Mouse (Mus musculus) cerebellum, postnatal 4 days (tissue): ENCODE measurements around the gene Dnali1.

Source experiments
- DNase-seq, 2 experiments: peaks; one replicate each; pipeline ENCODE4 v3.0.0; 2022; ENCODE audit warnings: low spot score in 2 of 2, mixed read lengths in 1 of 2

Gene Dnali1

DNA sequence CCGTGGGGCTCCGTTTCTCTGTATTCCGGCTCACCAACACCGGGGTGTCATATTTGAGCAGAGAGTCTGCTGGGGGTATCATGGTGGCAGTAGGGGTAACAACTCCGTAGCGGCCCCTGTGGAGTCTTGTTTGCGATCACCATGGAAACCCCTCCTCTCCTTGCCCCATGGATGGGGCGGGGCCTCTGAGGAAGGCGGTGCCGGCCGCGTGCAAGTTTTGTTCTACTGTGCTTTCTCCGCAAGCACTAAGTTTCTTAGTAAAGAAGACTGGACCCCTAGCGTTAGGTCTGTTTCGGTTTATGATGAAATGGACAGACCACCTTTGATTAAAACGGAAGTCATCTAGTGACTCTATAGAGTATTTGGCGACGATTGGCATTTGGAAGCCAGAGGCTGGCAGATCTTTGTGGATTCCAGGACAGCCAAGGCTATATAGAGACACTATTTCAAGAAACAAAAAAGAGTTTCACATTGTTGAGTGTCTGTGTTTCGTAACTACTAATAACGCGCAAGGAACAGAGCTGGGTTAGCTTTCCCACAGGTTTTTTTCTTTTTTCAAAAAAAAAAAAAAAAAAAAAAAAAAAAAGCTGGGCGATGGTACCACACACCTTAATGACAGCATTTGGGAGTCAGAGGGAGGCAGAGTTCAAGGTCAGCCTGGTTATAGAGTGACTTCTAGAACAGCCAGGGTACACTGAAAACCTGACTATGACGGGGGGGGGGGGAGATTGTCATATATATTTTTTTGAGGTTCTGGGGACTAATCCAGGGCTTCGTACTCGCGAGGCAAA, at the start of gene Dnali1:
TSS of gene Dnali1 (minus strand) at position 187 of the 791 bp plus-strand sequence.
- DNase-seq, result peak in 1 of 2 experiments; percentile 16

DNA sequence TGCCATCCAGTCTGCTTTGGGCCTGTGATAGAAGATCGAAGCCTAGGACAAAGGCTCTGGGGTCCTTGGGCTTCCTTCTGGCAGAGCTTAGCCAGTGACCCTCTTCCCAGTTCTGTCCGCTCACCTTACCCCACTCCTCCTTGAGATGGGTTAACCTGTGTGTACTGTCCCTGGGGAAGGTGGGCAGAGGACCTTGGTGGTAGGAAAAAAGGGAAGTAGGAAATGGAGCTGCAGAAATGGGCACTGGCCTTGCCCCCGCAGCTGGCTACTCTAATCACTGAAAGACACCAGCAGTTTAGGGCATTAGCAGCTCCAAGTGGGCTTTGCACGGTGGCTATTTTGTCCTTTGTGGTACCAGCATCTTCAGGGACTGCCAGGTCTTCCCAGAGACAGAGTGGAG, 49.6 kb upstream of the Dnali1 start:
- DNase-seq, result no peak

DNA sequence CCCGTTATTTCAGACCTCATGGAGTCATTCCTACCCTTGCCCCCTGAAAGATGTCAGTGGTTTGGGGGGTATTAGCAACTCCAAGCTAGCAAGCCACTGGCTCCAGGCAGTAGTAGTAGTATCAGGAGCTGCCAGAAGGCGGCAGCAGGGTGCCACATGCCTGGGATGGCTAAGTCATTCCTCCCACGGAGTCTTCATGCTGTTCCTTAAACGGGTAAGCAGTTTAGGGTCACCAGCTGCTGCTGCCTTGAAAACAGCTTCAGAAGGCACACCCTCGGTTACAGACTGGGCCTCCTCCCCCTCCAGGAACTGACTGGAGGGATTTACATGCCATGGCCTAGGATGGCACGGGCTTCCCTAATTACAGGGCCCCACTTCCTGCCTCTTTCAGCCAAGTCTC, 49.1 kb upstream of the Dnali1 start:
- DNase-seq, result peak; percentile 82 to 91

DNA sequence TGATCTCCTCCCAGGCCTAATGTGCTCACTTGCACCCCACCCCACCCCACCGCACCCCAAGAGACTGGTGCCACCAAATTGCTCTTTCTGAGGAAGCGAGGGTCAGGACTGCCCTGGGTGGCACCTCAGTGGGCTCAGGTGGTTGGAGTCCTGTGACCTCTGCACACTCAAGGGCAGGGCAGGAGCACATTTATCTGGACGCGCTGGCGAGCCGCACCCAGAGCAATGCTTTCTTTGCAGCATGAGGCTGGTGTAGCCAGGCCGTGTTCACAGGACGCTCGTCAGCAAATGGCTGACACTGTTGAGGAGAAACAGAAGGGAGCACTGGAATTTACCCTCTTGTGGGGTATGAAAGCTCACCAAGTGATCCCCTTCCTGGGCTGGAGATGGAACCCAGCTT, 39.9 kb upstream of the Dnali1 start:
- no peak for DNase-seq

DNA sequence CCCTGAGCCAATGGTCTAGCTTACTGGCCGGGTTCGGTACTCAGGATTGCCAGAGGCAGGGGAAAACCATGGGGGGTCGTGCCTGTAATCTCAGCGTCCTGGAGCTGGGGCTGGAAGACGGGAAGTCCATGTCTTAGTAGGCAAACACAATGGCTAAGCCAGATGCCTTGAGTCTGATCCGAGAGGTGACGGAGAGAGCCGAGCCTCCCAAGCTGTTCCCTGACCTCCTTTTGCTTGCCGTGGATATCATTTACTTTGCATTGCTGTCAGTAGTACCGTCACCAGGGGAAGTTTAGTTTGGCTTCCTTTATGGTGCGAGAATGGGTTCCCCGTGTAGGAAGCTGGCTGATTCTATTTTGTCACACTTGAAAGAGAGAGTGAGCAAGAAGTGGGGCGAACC, 35.8 kb upstream of the Dnali1 start:
- DNase-seq, result no peak

DNA sequence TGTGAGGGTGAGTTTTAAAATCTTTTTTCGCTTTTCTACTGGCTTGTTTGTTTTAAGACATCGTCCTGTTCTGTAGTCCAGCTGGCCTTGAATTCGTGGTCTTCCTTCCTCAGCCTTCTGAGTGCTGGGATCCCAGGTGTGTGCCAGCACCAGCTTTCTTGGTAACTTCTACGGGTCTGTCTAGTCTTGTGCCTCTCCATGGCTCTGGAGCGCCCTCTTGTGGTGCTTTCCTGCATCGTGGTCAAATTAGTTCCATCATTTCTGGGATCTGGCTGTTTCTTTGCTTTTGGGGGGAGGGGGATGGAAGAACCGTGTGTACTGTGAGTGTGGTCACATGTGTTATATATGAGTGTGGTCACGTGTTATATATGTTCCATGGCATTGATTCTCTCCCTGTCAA, 34.0 kb upstream of the Dnali1 start:
- peak; percentile 75 to 89 for DNase-seq

DNA sequence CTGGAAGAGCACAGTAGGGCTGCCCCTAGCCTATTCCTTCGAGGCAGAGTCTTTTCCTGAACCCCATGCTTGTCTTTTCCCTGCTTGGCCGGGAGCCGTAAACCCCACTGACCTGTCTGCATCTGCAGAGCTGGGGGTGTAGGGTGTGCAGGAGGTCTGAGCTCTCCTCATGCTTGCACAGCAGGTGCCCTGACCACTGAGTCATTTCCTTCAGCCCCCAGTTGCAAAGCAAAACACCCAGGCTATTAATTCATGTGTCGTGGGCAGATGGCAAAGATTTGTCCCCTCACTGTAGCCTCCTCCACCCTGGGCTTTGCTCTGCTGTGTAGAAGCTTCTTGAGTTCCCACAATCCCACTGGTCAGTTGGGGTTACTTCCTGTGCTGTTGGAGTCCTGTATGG, 31.9 kb upstream of the Dnali1 start:
- no peak for DNase-seq

DNA sequence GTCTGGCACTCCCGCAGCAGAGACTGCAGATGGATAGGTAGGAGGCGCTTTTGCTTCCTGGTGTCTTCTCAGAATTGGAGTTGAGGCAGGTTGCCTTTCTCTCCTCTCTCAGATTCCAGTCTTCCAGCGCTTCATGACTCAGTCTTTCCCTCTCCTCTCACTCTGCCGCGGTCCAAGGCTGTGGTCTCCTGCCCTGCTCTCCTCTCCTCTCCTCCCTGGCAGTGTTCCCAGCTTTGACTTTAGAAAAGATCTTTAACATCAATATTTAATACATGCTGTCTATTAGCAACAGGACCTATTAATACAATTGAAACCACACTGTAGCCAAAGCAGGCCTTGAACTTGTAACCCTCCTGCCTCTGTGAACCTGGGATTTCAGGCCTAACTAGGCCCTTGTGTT, 30.6 kb upstream of the Dnali1 start:
- no peak for DNase-seq

DNA sequence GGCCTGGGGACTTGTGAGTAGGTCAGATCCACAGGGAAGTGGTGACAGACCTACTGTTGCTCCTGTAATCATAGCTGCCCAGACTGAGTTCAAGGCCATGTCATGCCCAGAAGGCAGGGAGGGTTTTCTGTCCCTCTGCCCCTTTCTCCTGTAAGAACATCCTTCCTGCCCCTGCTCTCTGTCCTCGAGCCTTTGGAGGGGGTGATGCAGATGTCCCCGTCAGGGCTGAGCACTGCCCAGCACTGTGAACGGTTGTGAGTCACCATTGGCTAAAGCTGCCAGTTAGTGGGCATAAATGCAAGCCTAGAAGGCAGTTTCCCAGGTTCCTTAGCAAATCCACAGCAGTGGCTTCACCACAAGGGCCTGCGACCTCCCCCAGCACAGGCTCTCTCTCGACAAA, 27.5 kb upstream of the Dnali1 start:
- DNase-seq, result no peak

DNA sequence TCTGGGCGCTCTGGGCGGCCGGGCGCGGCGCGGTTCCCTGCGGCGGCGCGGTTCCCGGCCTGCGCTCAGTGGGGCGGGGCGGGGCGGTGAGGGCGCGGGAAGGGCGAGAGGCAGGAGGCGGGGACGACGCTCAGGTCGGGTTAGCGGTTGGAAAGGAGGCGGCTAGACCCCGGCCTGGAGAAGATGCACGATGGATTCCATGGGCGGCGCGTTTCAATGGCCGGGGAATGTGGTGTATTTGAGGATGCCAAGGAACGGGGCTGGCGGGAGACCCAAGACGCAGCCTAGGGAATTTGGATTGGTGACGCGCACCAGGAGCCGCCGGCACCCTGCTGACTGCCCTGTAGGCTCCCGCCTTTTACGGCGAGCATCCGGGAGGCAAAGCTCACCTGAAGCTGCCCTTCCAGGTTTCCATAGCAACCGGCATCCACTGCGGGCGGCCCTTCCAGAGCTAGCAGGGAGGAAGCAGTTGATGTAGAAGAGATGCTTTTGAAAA, 19.9 kb upstream of the Dnali1 start:
- peak; percentile 32 to 61 for DNase-seq

DNA sequence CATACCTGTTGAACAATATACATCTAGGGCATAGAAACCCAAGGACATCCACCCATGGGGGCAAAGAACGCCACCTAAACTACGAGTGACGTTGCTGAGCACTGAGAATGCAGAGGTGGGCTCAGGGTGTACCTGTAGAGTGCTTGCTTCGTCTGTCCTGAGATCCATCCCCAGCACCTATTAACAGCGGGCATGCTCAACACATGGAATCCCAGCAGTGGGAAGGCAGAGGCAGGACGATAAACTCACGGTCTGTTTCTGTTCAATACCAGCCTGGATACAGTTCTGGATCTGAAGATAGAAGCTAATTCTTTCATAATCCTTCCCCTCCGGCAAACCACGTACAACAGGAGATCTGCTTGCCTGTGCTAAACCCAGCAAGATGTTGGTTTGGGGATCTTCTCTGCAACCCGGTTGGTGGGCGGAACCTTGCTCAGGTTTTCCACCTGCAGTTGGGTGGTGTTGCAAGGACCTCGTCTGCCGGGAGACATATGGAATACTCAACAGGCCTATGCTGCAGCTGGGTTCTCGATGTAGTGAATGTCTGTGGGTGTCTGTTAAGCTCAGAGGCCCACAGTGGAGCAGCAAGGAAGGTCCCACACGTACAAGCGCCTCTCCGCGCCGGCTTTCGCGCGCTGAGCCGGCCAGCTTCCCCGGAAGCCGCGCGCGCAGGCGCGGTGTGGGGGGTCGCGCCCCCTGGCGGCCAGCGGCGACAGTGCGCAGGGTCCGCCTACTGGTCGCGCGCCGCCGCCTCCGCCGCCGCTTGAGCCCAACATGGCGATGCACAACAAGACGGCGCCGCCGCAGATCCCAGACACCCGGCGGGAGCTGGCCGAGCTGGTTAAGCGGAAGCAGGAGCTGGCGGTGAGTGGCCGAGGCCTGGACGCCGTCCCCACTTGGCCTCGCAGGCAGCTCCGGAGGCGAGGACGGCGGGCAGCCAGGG, 19.2 kb upstream of the Dnali1 start, which contains the start of gene Meaf6:
TSS of gene Meaf6 (plus strand) at position 732 of the 943 bp plus-strand sequence.
- DNase-seq, result peak; percentile 87 to 96

DNA sequence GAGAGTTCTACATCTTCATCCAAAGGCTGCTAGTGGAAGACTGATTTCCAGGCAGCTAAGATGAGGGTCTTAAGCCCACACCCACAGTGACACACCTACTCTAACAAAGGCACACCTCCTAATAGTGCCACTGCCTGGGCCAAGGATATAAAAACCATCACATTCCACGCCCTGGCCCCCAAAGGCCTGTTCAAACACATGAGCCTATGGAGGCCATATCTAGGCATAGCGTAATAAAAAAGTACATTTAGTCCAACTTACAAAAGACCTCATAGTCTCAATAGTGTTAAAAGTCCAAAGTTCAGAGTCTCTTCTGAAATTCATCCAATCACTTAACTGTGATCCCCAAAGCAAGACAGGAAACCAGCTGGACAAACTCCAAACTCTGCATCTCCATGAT, 13.2 kb upstream of the Dnali1 start:
- no peak for DNase-seq

DNA sequence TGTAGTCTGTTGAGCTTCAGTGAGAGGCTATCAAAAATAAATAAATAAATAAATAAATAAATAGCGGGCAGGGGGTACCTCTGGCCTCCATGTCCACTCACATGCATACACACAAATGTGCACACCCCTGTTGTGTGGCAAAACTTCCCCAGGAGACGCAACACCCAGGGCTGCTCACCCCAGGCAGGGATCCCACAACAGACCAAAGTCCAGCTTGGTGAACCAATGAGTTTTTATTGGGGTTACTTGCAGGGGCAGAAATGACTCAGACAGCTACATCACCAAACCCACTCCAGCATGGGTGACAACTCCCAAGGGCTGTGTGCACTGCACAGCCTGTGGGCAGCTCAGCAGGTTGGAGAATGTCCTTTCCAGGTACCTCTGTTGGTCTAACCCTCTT, 12.2 kb upstream of the Dnali1 start:
- no peak for DNase-seq

DNA sequence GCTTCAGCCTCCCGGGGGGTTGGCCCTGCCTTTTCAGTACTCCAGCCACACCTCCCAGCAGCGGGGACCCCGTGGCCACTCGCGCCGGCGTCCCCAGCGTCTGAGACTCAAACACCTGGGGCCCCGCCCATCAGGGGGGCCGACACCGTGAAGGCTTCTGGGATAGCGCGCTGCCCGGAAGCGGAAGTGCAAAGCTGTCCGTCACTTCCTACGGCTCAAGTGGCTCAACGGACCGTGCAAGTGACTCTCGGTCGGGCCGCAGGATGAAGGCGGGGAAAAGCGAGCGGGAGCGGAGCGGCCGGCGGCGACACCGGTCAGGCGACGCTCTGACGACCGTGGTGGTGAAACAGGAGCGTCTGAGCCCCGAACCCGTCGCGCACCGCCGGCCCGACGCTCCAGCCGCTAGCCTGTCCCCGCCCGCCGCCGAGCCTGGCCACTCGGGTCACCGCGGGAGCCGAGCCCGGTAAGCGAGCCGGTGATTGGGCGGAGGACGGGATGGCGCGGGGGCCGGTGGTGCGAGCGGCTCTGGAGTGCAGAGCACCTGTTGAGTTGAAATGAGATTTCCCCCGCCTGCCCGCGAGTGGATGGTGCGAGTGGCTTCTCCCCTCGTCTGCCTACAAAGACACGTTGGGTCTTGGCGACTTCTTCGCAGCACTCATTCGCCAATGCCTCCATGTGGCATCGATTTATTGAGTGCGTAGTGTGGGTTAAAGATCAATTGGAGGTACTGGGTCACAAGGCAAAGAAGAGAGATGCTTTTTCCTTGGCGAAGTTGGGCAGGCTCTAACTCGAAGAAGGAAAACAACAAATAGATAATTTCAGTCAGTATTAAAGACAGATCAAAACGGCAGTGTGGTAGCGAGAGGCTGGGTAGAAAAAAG, 1.2 kb upstream of the Dnali1 start, which contains the start of gene Snip1:
TSS of gene Snip1 (plus strand) at position 183 of the 881 bp plus-strand sequence.
- peak; percentile 75 to 92 for DNase-seq

DNA sequence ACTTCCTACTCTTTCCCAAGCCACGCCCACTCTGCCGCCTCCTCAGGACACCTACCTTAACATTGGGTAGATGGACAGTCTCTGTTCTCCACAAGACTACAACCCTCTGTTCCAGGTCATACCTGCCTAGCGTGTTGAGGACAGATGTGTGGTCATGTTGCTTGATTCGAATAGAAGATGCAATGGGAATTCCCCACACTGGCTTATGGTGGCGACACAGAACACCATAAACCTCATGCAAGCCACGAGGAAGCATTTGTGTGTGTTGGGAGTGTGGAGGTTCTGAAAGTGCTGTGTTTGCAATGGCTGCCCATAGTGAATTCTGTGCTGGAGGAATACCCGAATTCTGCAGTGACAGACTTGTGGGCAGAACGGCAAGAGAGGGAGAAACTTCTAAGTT, 1.7 kb downstream of the Dnali1 start:
- DNase-seq, result no peak

DNA sequence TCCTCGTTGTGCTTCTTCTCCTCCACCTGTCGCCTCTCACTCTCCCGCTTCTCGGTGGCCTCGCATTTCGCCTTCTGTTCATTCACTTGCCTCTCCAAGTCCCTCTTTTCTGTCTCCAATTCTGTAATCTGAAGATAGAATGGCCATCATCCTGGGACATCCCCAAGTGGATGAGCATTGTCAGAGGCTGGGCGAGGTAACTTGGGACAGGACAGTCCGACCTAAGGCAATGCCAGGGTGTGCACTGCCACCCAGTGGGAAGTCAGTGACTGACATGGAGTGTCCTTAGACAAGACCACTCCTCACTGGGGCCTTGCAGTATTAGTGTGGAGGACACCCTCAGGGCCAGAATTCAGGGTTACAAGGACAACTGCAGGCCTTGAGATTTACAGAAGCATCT, 6.5 kb downstream of the Dnali1 start:
- DNase-seq, result peak; percentile 50 to 70

DNA sequence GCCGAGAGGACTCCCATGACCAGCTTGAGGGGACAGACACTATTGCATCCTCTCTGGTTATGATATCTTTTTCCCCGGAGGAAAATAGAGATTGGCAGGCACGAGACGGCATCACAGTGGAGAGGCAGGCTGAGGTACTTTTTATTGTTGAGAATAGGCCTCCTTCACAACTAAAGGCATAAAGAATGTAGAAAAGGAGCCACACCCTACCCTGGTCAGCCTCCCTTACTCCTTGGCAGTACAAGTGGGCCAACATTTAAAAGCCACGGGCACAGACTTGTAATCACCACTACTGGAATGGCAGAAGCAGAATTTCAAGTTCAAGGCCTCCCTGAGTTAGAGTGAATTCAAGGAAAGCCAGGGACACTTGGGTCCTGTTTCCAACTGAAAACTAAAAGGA, 7.5 kb downstream of the Dnali1 start:
- DNase-seq, result no peak

DNA sequence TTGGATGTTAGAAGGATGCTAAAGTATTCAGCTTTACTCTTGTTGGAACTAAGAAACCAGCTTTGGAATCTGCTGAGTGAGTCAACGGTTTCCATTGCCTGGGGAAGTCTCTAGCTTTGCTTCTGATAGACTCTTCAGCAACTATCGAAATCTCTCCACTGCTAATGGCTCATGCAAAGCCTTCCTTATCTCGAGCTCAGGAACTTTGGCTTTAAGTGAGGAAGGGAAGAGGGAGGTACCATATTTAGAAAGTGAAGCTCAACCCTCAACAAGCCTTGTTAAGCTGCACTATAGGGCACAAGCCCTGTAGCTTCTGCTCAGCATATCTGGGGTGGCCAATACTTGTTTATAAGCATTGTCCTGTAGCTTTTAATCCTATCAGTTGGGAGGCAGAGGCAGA, 8.2 kb downstream of the Dnali1 start:
- DNase-seq, result no peak

DNA sequence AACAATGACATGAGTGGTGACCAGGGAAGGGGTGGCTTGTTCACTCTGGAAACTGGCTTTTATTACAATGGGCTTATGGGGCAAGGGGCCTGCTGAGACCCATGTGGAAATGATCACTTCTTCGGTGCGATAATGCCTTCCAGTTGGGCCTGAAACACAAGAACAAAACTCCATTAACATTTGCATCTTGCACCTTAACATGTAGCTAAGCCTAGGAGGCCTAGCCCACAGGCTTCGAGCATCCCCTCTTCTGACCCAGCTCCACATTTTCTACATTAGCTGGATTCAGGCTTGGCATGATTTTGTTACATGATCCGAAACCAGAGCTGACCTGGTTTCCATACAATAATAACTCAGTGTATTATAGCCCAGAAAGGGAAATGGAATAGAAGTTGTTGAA, 9.0 kb downstream of the Dnali1 start:
- DNase-seq, result no peak

DNA sequence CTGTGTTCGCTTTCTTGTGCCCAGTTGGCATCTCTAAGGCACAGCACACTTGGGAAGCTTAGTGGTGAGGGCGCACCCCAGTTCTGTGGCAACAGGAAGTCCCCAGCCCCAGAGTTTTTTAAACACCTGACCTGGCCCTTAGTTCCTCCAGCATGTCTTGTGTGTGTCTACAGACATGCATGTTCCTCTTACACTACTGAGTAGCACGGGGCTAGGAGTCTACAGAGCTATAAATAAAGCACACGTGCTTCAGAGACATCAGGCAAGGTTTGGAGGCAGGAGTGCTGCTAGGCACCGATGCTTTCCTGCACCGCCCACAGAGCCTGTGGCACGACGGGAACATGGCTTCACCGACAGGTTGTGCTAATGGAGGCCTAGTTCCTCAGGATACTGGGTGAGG, 10.1 kb downstream of the Dnali1 start:
- no peak for DNase-seq

DNA sequence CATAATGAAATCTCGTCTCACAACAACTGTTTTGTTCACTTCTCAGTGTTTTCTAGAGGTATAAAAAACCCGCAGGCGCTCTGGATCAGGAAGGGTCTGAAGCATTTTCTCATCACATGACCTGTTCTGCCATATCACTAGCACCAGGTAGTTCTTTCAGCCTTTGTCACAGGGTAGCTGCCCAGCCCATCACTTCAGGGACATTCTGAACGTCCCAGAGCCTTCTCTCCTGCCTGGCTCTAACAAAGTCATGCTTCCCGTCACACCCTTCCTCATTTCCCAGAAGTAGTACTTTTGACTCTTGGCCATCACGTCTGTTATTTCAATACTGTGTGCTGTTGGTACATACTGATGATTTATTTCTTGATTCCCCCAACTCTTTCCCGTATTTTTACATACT, 21.0 kb downstream of the Dnali1 start:
- no peak for DNase-seq
